Mouse (Mus musculus) cerebellum, adult 8-10 months (tissue): ENCODE results near the gene Gm2007.
"Not testable (repeated sequence)": the region's sequence is repeated elsewhere in the genome, so short reads cannot be mapped to it uniquely, and the experiment has no call there.

ENCODE experiments used
- DNase-seq: peaks from one replicate; pipeline ENCODE4 v3.0.0; 2022

The Gm2007 gene

GRCm38 (mm10) chr2:175741237-175741636 lies at the start of gene Gm2007:
TSS of gene Gm2007 (plus strand) at chr2:175741537.
- not testable (repeated sequence) for DNase-seq

GRCm38 (mm10) chr2:175703546-175703945 lies 37.8 kb upstream of the Gm2007 start, which contains the start of gene Zfp969:
TSS of gene Zfp969 (minus strand) at chr2:175703646.
- DNase-seq: not testable (repeated sequence)

GRCm38 (mm10) chr2:175800993-175801392 lies 59.7 kb downstream of the Gm2007 start, which contains the start of gene Gm14288:
TSS of gene Gm14288 (minus strand) at chr2:175801093.
- not testable (repeated sequence) for DNase-seq
